ENCODE assay signal across 17 mouse cellular contexts in genomic region chr6:47646022-47646421, GRCm38 (mm10).
"Had no signal": no experiment of that assay in that cellular context is flagged by ENCODE, and none has a peak within 500 bp of the region (broad histone marks: within the 10 kb centered on the region; RNA-seq: fewer than 3 reads in every experiment).

No protein-coding gene starts in this region.

- H3K27ac ChIP-seq: embryonic facial prominence, embryonic 10.5 days; embryonic facial prominence, embryonic 12.5 days; embryonic facial prominence, embryonic 13.5 days; embryonic facial prominence, embryonic 15.5 days; forebrain, embryonic 10.5 days; forebrain, embryonic 12.5 days; forebrain, embryonic 13.5 days; forebrain, embryonic 15.5 days; gastrocnemius, adult 2 months had no signal

- H3K9ac ChIP-seq: embryonic facial prominence, embryonic 12.5 days; embryonic facial prominence, embryonic 13.5 days; embryonic facial prominence, embryonic 15.5 days; forebrain, embryonic 12.5 days; forebrain, embryonic 13.5 days; forebrain, embryonic 15.5 days; forebrain, postnatal 0 days had no signal

- ATAC-seq: forebrain, embryonic 13.5 days; forebrain, embryonic 14.5 days; forebrain, embryonic 15.5 days; forebrain, embryonic 16.5 days; forebrain, postnatal 0 days had no signal

- H3K4me2 ChIP-seq: embryonic facial prominence, embryonic 12.5 days; embryonic facial prominence, embryonic 13.5 days; embryonic facial prominence, embryonic 15.5 days; forebrain, embryonic 12.5 days; forebrain, embryonic 13.5 days; forebrain, embryonic 15.5 days had no signal

- H3K4me1 ChIP-seq: embryonic facial prominence, embryonic 10.5 days; embryonic facial prominence, embryonic 12.5 days; embryonic facial prominence, embryonic 13.5 days; embryonic facial prominence, embryonic 15.5 days; forebrain, embryonic 10.5 days; forebrain, embryonic 12.5 days; forebrain, embryonic 13.5 days; forebrain, embryonic 15.5 days had no signal

- DNase-seq: embryo, embryonic 11 days; forebrain, postnatal 0 days; gastrocnemius, postnatal 14 days; gastrocnemius, postnatal 25 days; gastrocnemius, postnatal 36 days had no signal

- H3K4me3 ChIP-seq: embryonic facial prominence, embryonic 10.5 days; embryonic facial prominence, embryonic 12.5 days; embryonic facial prominence, embryonic 13.5 days; embryonic facial prominence, embryonic 15.5 days; erythroblast, embryonic 14.5 days; forebrain, embryonic 10.5 days; forebrain, embryonic 12.5 days; forebrain, embryonic 13.5 days; forebrain, embryonic 15.5 days; gastrocnemius, adult 2 months had no signal

- H3K27me3 ChIP-seq: embryonic facial prominence, embryonic 12.5 days; forebrain, embryonic 13.5 days; forebrain, embryonic 15.5 days had no signal

- H3K36me3 ChIP-seq: embryonic facial prominence, embryonic 10.5 days; embryonic facial prominence, embryonic 12.5 days; embryonic facial prominence, embryonic 13.5 days; embryonic facial prominence, embryonic 15.5 days; forebrain, embryonic 10.5 days; forebrain, embryonic 12.5 days; forebrain, embryonic 15.5 days had no signal

- H3K9me3 ChIP-seq: embryonic facial prominence, embryonic 10.5 days; embryonic facial prominence, embryonic 12.5 days; embryonic facial prominence, embryonic 13.5 days; embryonic facial prominence, embryonic 15.5 days; forebrain, embryonic 10.5 days; forebrain, embryonic 12.5 days; forebrain, embryonic 13.5 days; forebrain, embryonic 15.5 days had no signal
